Mouse (Mus musculus) mouse trophoblast stem cell (cell line): ENCODE measurements around the gene Capza2.

Experiments used
- in situ Hi-C, 2 experiments: fragments of 300-500 bp; cut with MseI, MboI; formaldehyde crosslinking; loops; 2 replicates in 1 of 2; 3 replicates in 1 of 2; pipeline ENCODE4 v1.15.1; 2025

Gene Capza2

GRCm38 (mm10) chr6:17705973-17706372 lies 69.9 kb downstream of the Capza2 start:
- in situ Hi-C loops, result no loop called here
